Mouse (Mus musculus) limb, embryonic 10.5 days (tissue): ENCODE results near the gene Tspan5. TPM values are rescaled to one million over a fixed set of nuclear protein-coding genes. Genes with fewer than 3 reads are reported as not detected.

ENCODE experiments used
- DNase-seq: peaks from one replicate; pipeline ENCODE4 v3.0.0-alpha.2; 2017; ENCODE audit warnings: low spot score
- H3K27ac ChIP-seq: fragments of 300-500 bp; sonication (generic); 2 replicates; pipeline ENCODE4 v1.5.1; 2016; ENCODE audit warnings: mild to moderate bottlenecking
- H3K27me3 ChIP-seq: fragments of 300-500 bp; sonication (generic); 2 replicates; pipeline ENCODE4 v1.6.1; 2016; ENCODE audit warnings: low read depth, mild to moderate bottlenecking; ENCODE audit not compliant: poor library complexity, severe bottlenecking
- H3K36me3 ChIP-seq: fragments of 300-500 bp; sonication (generic); 2 replicates; pipeline ENCODE4 v1.6.1; 2016; ENCODE audit warnings: mild to moderate bottlenecking, moderate library complexity
- H3K4me1 ChIP-seq: fragments of 300-500 bp; sonication (generic); 2 replicates; pipeline ENCODE4 v1.6.1; 2016
- H3K4me3 ChIP-seq: fragments of 300-500 bp; sonication (generic); 2 replicates; pipeline ENCODE4 v1.5.1; 2016; ENCODE audit warnings: mild to moderate bottlenecking, moderate library complexity
- H3K9me3 ChIP-seq: fragments of 300-500 bp; sonication (generic); replicated peaks from 2 replicates; pipeline ENCODE4 v1.6.1; 2016; ENCODE audit warnings: mild to moderate bottlenecking
- WGBS: fragments of 180-500 bp; shearing (Covaris S2); methylation state at CpG from one replicate; pipeline ENCODE4 v1.1.7; 2016; 5-methylcytosine and 5-hydroxymethylcytosine counted together
- polyA plus RNA-seq: library from polyadenylated mRNA; unstranded; fragments of >200 nt; fragmentation: Nextera tagmentation; extraction: Ambion mirVana; gene quantifications from 2 replicates; pipeline ENCODE4 v1.2.1, GENCODE M21; 2016

The Tspan5 gene
- polyA plus RNA-seq, 1 experiment from 2014 or later = 16.6 TPM

- Histone ChIP-seq H3K36me3 (no peaks in the 10 kb centered on the region), H3K4me1 (peaks cover 8% of the 10 kb centered on the region; the same call in 1 of the 2 replicates), H3K9me3 (no peaks in the 10 kb centered on the region), H3K27ac (no peak overlapping the region), H3K27me3 (no peaks in the 10 kb centered on the region), H3K4me3 (no peak overlapping the region)
- no peak for DNase-seq
- WGBS = 90% methylated on average over 8 of the region's 8 CpGs
Measured at GRCm38 (mm10) chr3:138809509-138809908, 67.5 kb downstream of the Tspan5 start.

DNA sequence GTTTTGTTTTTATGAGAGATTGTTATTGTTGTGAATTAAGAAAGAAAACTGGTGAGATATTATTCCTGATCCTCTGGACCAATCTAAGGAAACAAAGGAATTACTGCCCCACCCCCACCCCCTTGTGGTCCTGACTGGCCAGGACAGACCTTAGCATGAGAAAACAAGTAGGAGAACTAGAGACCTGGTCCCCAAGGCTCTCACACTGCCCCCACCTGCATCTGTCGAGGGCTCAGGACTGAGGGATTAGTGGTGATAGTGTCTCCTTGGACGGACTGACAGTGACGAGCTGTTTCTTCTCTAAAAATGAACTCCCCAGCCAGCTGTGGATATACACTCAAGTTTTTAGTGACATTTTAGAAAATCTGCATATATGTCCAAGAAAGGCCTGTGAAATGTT is 70.6 kb downstream of the Tspan5 start:
- H3K9me3 ChIP-seq = no peaks in the 10 kb centered on the region
- no peak overlapping the region for H3K4me3 ChIP-seq
- H3K4me1 ChIP-seq = peaks cover 2% of the 10 kb centered on the region; the same call in 1 of the 2 replicates
- DNase-seq = no peak
- H3K36me3 ChIP-seq = no peaks in the 10 kb centered on the region
- H3K27ac ChIP-seq = no peak overlapping the region
- no peaks in the 10 kb centered on the region for H3K27me3 ChIP-seq
- WGBS = 52% methylated on average over 3 of the region's 3 CpGs

DNA sequence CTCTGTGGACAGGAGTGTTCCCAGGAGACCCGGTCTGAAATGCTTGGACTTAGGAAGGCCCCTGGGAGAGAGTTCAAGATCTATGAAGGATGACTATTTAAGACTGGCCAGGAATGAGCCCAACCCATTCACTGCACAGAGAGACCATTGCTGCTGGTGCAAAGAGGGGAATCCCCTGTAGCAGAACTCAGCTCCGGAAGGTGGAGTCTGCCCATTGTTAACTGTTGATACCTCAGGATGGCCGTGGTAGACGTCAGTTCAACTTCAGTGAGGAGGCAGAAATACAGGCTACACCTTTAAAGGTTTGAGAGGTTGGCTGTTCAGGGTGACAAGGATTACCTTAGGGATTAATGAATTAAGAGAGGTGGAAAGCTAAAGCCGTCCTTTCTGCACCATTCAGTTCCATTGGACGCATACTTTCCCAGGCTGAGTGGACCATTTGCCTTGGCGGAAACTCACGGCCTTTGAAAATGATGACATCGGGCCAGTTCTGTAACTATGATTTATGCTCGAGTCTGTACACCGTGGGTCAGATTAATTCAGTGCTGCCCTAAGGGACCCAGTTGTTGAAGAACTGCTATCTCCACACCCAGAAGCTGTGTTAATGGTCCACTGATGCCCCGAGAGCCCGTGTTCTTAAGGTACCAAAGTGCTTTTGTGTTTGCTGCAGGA is 71.3 kb downstream of the Tspan5 start:
- whole genome bisulfite sequencing = 90% methylated on average over 13 of the region's 13 CpGs
- DNase-seq = no peak
- no peak overlapping the region for H3K27ac ChIP-seq
- H3K36me3 ChIP-seq = no peaks in the 10 kb centered on the region
- H3K27me3 ChIP-seq = no peaks in the 10 kb centered on the region
- no peaks in the 10 kb centered on the region for H3K9me3 ChIP-seq
- H3K4me3 ChIP-seq = no peak overlapping the region
- H3K4me1 ChIP-seq = peaks cover 2% of the 10 kb centered on the region; the same call in 1 of the 2 replicates

GRCm38 (mm10) chr3:138814457-138814856 is 72.5 kb downstream of the Tspan5 start:
- Histone ChIP-seq H3K27me3 (no peaks in the 10 kb centered on the region), H3K36me3 (no peaks in the 10 kb centered on the region), H3K4me3 (no peak overlapping the region), H3K27ac (no peak overlapping the region), H3K4me1 (peaks cover 6% of the 10 kb centered on the region; the same call in 1 of the 2 replicates), H3K9me3 (no peaks in the 10 kb centered on the region)
- WGBS = 77% methylated on average over 5 of the region's 5 CpGs
- no peak for DNase-seq

DNA sequence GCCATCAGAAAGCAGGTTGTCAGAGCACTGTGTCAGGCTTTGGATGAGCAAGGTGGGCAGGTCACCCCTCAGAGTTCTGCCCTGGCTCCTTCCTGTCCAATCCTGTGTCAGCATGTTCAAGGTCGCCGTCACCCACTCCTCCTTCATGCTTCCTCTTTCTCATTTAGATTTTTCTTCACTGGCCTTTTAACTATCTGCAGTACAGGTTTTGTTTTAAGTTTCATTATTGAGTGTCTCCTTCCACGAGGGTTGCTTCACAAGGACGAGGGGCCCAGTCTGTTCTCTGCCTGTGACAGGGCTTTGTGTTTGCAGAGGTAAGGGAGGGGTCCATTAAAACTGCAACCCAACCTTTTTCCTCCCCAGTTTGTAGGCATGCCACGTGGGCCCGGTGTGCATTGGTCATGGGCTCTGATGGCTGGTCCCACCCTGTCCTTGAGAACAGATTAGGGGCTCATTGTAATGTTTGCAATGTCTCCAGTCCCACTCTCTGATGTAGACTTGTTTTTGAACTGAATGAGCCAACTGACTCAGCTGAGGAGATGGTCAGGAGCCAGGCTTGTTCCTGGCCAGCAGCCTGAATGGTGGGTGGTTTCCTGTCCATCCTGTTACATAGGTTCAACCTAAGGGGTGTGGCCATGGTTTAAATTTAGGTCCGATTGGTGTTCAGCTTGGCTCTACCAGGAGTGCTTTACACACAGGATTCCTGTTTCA is 73.3 kb downstream of the Tspan5 start:
- peaks cover 6% of the 10 kb centered on the region; the same call in 1 of the 2 replicates for H3K4me1 ChIP-seq
- H3K36me3 ChIP-seq = no peaks in the 10 kb centered on the region
- 89% methylated on average over 7 of the region's 7 CpGs for WGBS
- no peak for DNase-seq
- no peak overlapping the region for H3K27ac ChIP-seq
- H3K27me3 ChIP-seq = no peaks in the 10 kb centered on the region
- H3K4me3 ChIP-seq = no peak overlapping the region
- H3K9me3 ChIP-seq = no peaks in the 10 kb centered on the region

DNA sequence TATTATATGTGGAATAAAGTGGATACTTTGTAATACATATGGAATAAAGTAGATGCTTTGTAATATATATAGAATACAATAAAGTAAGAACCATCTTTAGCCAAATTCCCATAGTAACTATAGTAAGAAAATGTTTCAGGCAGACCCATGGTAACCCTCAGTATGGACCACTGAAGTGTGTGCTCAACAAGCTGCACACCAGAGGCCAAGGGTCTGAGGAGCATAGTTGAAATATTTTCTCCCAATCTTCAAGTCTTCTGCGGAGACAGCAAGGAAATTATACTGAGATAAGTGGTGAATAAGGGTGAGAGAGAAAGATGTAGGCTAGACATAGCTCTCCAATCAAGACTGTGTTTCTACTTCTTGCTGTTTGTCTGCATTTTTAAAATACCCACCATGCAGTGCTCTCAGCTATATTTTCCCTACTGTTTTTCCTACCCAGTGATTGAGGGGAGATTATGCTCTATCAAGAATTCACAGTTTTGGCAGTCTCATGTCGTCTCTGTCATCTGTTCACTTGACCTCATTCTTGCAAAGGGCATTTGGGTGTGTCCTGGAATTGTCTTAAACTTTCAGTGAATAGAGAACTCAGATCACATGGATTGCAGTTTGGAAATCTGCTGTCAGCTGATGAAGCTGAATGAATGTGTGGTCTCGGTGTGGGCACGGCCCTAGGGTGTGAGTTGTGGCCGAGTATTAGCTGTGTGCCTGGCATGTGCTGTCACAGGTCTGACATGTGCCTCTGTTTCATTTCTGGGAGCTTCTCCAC is 75.1 kb downstream of the Tspan5 start:
- H3K27me3 ChIP-seq = no peaks in the 10 kb centered on the region
- H3K27ac ChIP-seq = no peak overlapping the region
- DNase-seq = no peak
- peaks cover 11% of the 10 kb centered on the region for H3K4me1 ChIP-seq
- H3K36me3 ChIP-seq = no peaks in the 10 kb centered on the region
- no peak overlapping the region for H3K4me3 ChIP-seq
- no peaks in the 10 kb centered on the region for H3K9me3 ChIP-seq
- 77% methylated on average over 5 of the region's 5 CpGs for WGBS

GRCm38 (mm10) chr3:138819862-138820261 is 77.9 kb downstream of the Tspan5 start:
- H3K9me3 ChIP-seq = no peaks in the 10 kb centered on the region
- WGBS = 82% methylated on average over 6 of the region's 6 CpGs
- no peak for DNase-seq
- H3K4me3 ChIP-seq = no peak overlapping the region
- peaks cover 26% of the 10 kb centered on the region for H3K4me1 ChIP-seq
- H3K27me3 ChIP-seq = no peaks in the 10 kb centered on the region
- no peaks in the 10 kb centered on the region for H3K36me3 ChIP-seq
- no peak overlapping the region for H3K27ac ChIP-seq

- DNase-seq = no peak
- H3K4me3 ChIP-seq = no peak overlapping the region
- H3K27me3 ChIP-seq = no peaks in the 10 kb centered on the region
- H3K9me3 ChIP-seq = no peaks in the 10 kb centered on the region
- peaks cover 26% of the 10 kb centered on the region for H3K4me1 ChIP-seq
- no peaks in the 10 kb centered on the region for H3K36me3 ChIP-seq
- WGBS = 70% methylated on average over 5 of the region's 5 CpGs
- H3K27ac ChIP-seq = no peak overlapping the region
Measured at GRCm38 (mm10) chr3:138820296-138820695, 78.3 kb downstream of the Tspan5 start.

- H3K4me3 ChIP-seq = no peak overlapping the region
- H3K36me3 ChIP-seq = no peaks in the 10 kb centered on the region
- DNase-seq = no peak
- peaks cover 26% of the 10 kb centered on the region for H3K4me1 ChIP-seq
- peak overlapping the region; percentile 56; the same call in 1 of the 2 replicates for H3K27ac ChIP-seq
- WGBS = 38% methylated on average over 5 of the region's 5 CpGs
- H3K27me3 ChIP-seq = no peaks in the 10 kb centered on the region
- H3K9me3 ChIP-seq = no peaks in the 10 kb centered on the region
Measured at GRCm38 (mm10) chr3:138821886-138822445, 80.0 kb downstream of the Tspan5 start.

DNA sequence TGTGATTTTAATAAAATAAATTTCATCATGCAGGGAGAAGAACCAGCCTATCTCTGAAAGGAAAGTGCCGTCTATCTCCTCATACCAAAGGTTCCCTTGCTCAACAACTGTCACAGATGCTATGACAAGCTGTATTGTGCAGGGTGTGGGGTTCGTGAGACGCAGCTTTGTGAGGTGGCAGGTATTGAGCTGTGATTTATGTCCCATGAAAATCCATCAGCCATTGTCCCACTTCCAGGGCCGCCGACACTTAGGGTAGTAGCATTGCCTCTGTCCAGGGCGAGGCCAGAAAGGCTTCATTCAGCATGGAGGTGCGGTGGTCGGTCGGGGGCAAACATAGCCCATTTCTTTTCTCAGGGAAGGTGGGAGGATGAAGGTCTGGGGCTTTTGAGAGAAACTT is 81.9 kb downstream of the Tspan5 start:
- H3K9me3 ChIP-seq = no peaks in the 10 kb centered on the region
- H3K36me3 ChIP-seq = no peaks in the 10 kb centered on the region
- WGBS = 80% methylated on average over 9 of the region's 9 CpGs
- H3K4me3 ChIP-seq = no peak overlapping the region
- no peak overlapping the region for H3K27ac ChIP-seq
- no peaks in the 10 kb centered on the region for H3K27me3 ChIP-seq
- DNase-seq = no peak
- peaks cover 25% of the 10 kb centered on the region for H3K4me1 ChIP-seq

DNA sequence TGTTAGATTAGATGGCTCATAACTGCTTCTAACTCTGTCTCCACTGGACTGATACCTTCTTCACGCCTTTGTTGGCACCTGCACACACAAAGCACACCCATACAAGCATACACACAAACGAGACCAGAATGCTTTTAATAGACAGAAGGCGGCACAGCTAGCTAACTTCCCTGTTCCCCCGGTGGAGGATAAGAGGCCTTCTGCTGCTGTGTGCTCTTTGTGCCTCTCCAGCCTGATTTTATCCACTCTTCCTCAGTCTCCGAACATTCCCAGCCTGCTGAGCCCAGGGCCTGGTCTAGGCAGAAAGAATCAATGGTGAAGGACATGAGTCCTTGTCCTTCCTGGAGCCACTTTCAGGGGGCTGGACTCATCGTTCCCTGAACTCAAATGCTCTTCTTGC is 83.3 kb downstream of the Tspan5 start:
- DNase-seq = no peak
- Histone ChIP-seq H3K27ac (no peak overlapping the region), H3K27me3 (no peaks in the 10 kb centered on the region), H3K4me3 (no peak overlapping the region), H3K4me1 (peaks cover 22% of the 10 kb centered on the region), H3K36me3 (no peaks in the 10 kb centered on the region), H3K9me3 (no peaks in the 10 kb centered on the region)
- WGBS = 88% methylated on average over 6 of the region's 6 CpGs

- Histone ChIP-seq H3K36me3 (no peaks in the 10 kb centered on the region), H3K27me3 (no peaks in the 10 kb centered on the region), H3K4me3 (no peak overlapping the region), H3K9me3 (no peaks in the 10 kb centered on the region), H3K27ac (no peak overlapping the region), H3K4me1 (peaks cover 22% of the 10 kb centered on the region)
- DNase-seq = no peak
- 93% methylated on average over 8 of the region's 8 CpGs for whole genome bisulfite sequencing
Measured at GRCm38 (mm10) chr3:138826243-138826800, 84.3 kb downstream of the Tspan5 start.
